Mouse (Mus musculus): ENCODE measurements around the gene Tbx5. TPM values are rescaled to one million over a fixed set of nuclear protein-coding genes. Genes with fewer than 3 reads are reported as not detected.

Tbx5 gene
- polyA plus RNA-seq, 1 experiment from 2014 or later, result not detected

DNA sequence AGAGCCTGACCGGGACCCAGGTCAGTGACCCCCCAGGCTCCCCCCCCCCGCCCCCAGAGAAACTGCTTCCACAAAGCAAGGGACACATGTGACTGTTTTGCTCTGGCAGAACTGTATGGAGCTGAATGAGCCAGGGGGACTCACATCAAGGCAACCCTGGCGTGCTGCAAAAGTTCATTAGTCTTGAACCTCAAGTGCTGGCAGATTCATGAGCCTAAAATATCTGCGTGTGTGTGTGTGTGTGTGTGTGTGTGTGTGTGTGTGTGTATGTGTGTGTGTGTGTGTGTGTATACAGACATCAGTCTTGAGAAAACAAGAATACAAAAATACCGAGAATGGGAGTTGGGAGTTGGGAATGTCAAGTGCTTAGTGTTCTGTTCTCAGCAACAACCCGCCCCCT, 5.1 kb upstream of the Tbx5 start:
- 68% methylated on average over 6 of the region's 6 CpGs for WGBS
- H3K27me3 ChIP-seq, result peaks cover 98% of the 10 kb centered on the region
- no peaks in the 10 kb centered on the region; the same call in 1 of the 2 replicates for H3K4me1 ChIP-seq (replicated peaks)
- no peak for ATAC-seq (ENCODE audit: low FRiP score)
- no peaks in the 10 kb centered on the region for H3K9me3 ChIP-seq
- H3K4me3 ChIP-seq, result no peak overlapping the region
- no peaks in the 10 kb centered on the region for H3K36me3 ChIP-seq
- no peak overlapping the region for H3K27ac ChIP-seq
- no peak overlapping the region for H3K9ac ChIP-seq
- no peak overlapping the region for H3K4me2 ChIP-seq

DNA sequence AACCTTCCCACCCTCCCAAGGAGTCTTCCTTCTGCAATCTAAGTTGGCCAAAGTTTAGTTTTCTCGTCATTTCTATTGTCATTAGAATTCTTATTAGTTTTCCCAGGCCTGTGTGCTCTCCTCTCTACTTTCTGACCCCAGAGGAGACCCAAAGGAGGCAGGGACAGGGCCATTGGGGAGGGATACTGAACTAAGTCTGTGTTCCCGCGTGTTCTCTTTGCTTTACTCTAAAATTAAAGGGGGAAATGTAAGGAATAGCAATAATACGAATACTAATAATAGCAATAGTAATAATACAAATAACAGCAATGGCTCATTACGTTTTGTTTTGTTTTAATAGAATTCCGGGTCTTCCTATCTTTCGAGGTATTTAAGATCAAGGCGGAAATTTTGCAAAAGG, 1.9 kb upstream of the Tbx5 start:
- no peak for ATAC-seq (ENCODE audit: low FRiP score)
- Histone ChIP-seq H3K4me3 (no peak overlapping the region), H3K27me3 (peaks cover 98% of the 10 kb centered on the region), H3K36me3 (no peaks in the 10 kb centered on the region), H3K27ac (no peak overlapping the region), H3K9me3 (no peaks in the 10 kb centered on the region), H3K4me1 (replicated peaks) (no peaks in the 10 kb centered on the region; the same call in 1 of the 2 replicates), H3K4me2 (no peak overlapping the region), H3K9ac (no peak overlapping the region)
- WGBS, result 7% methylated on average over 8 of the region's 8 CpGs

DNA sequence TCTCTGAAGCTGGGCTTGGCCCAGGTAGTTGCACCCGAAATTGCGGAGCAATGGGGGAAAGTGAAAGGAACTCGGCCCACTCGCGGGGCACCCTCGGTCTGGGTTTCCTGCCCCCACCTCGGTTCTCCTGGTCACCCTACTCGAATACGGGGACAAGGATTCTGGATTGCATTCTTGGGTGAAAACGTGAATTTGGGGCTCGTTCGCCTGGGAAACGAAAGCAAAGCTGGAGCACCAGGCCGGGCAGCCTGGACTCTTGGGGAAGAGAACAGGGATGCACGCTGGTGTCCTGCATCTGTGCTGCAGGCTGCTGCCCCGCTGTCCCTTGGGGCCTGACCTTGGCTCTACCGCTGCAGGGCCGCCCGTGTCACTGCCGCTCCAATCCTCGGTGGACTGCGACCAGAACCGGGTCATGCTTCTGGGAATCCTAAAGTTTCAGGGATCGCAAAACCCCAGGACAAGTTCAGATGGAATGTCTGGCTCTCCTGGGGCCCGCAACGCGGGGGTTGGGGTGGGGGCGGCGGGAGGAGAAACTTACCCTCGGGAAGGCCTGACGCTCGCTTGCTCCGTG, 1.2 kb upstream of the Tbx5 start:
- peaks cover 100% of the 10 kb centered on the region for H3K27me3 ChIP-seq
- no peak overlapping the region for H3K9ac ChIP-seq
- H3K4me2 ChIP-seq, result no peak overlapping the region
- 1% methylated on average over 33 of the region's 33 CpGs for WGBS
- ATAC-seq (ENCODE audit: low FRiP score), result no peak
- H3K4me1 ChIP-seq (replicated peaks), result no peaks in the 10 kb centered on the region; the same call in 1 of the 2 replicates
- no peak overlapping the region for H3K27ac ChIP-seq
- no peaks in the 10 kb centered on the region for H3K9me3 ChIP-seq
- no peak overlapping the region for H3K4me3 ChIP-seq
- no peaks in the 10 kb centered on the region for H3K36me3 ChIP-seq

DNA sequence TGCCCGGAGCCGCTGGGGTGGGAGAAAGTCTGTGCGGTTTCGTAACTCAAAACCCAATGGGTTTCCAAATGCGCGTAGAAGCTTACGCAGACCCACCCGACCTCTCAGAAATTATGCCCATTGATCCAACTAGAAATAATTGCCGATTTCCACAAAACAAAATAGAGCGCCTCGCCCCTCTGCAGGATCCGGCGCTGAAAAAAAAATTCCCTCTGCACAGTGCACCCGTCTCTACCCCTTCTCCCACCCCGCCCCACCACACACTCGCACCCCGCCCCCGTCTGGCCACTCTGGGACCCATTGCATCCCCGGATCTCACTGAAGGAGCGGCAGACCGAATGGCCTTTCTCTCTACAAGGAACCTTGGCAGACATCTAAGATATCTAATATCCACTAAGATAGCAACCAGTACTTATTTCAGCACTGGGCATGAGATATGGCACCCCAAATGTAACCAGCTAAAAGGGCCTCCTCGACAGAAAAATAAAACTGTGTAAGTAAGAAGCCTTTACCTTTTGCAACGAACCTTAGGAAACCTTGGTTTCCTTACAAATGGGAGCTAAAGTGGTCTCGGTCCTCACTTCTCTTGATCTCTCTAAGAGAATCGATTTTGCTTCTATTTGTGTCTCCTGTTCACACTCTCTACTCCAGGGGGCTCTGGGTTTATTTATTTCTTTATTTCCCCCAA, 533 bp upstream of the Tbx5 start:
- Histone ChIP-seq H3K4me1 (replicated peaks) (no peaks in the 10 kb centered on the region; the same call in 1 of the 2 replicates), H3K36me3 (no peaks in the 10 kb centered on the region), H3K27me3 (peaks cover 100% of the 10 kb centered on the region), H3K9me3 (no peaks in the 10 kb centered on the region), H3K27ac (no peak overlapping the region), H3K9ac (no peak overlapping the region), H3K4me2 (no peak overlapping the region), H3K4me3 (no peak overlapping the region)
- WGBS, result 2% methylated on average over 25 of the region's 25 CpGs
- no peak for ATAC-seq (ENCODE audit: low FRiP score)

- no peak overlapping the region for H3K4me2 ChIP-seq
- H3K9ac ChIP-seq, result no peak overlapping the region
- H3K4me1 ChIP-seq (replicated peaks), result no peaks in the 10 kb centered on the region; the same call in 1 of the 2 replicates
- H3K27me3 ChIP-seq, result peaks cover 100% of the 10 kb centered on the region
- no peak for ATAC-seq (ENCODE audit: low FRiP score)
- no peaks in the 10 kb centered on the region for H3K9me3 ChIP-seq
- no peak overlapping the region for H3K4me3 ChIP-seq
- no peaks in the 10 kb centered on the region for H3K36me3 ChIP-seq
- WGBS, result 2% methylated on average over 8 of the region's 8 CpGs
- H3K27ac ChIP-seq, result no peak overlapping the region
Measured at GRCm38 (mm10) chr5:119833223-119834030, 959 bp downstream of the Tbx5 start.

- no peaks in the 10 kb centered on the region for H3K9me3 ChIP-seq
- 0% methylated on average over 2 of the region's 2 CpGs for WGBS
- no peak overlapping the region for H3K4me2 ChIP-seq
- peaks cover 100% of the 10 kb centered on the region for H3K27me3 ChIP-seq
- no peaks in the 10 kb centered on the region for H3K36me3 ChIP-seq
- H3K9ac ChIP-seq, result no peak overlapping the region
- H3K27ac ChIP-seq, result no peak overlapping the region
- no peak overlapping the region for H3K4me3 ChIP-seq
- ATAC-seq (ENCODE audit: low FRiP score), result no peak
- no peaks in the 10 kb centered on the region; the same call in 1 of the 2 replicates for H3K4me1 ChIP-seq (replicated peaks)
Measured at GRCm38 (mm10) chr5:119834031-119834403, 1.5 kb downstream of the Tbx5 start.

DNA sequence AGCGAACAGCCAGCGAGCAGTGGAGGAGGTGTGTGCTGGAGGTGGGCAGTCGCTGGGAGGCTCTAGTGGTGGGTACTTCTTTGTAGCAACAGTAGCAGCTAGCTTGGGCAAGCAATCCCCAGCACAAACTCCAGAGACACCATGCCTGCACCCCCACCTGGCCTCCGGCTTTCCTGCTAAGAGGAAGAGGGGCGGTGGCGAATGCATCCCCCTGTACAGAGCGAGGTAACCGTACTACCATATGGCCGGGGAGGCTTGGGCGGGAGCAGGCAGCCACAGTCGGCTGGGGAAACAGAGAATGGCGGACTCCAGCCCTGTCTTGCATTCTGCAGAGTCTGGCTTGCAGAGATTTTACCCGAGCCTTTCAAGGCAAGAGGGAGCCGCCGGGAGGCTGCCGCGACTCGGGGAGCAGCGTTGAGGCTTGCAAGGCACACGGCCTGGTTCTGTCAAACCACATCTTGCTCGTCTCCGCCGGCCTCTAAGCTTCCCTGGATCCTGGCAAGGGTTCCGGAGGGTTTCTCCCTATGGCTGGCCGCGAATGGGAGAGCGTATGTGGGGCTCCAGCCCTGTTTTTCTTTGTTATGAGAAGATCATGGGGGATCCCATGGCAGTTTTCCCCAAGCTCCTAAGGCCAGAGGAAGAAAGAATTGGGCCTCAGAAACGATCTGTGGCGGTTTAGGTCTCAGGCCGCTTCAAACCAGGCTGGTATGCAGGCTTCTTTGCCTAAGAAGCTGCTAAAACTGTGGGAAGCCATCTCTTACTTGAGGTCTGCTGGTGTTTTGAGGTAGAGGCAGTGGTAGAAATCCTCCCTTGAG, 2.8 kb downstream of the Tbx5 start:
- under 1% methylated on average over 30 of the region's 30 CpGs for WGBS
- H3K4me2 ChIP-seq, result no peak overlapping the region
- H3K9me3 ChIP-seq, result no peaks in the 10 kb centered on the region
- no peaks in the 10 kb centered on the region; the same call in 1 of the 2 replicates for H3K4me1 ChIP-seq (replicated peaks)
- H3K4me3 ChIP-seq, result no peak overlapping the region
- no peak for ATAC-seq (ENCODE audit: low FRiP score)
- no peaks in the 10 kb centered on the region for H3K36me3 ChIP-seq
- peaks cover 100% of the 10 kb centered on the region for H3K27me3 ChIP-seq
- no peak overlapping the region for H3K9ac ChIP-seq
- H3K27ac ChIP-seq, result no peak overlapping the region

GRCm38 (mm10) chr5:119835868-119836209, 3.4 kb downstream of the Tbx5 start:
- ATAC-seq (ENCODE audit: low FRiP score), result no peak
- Histone ChIP-seq H3K27ac (no peak overlapping the region), H3K9ac (no peak overlapping the region), H3K4me1 (replicated peaks) (no peaks in the 10 kb centered on the region; the same call in 1 of the 2 replicates), H3K4me3 (no peak overlapping the region), H3K4me2 (no peak overlapping the region), H3K36me3 (no peaks in the 10 kb centered on the region), H3K9me3 (no peaks in the 10 kb centered on the region), H3K27me3 (peaks cover 100% of the 10 kb centered on the region)
- WGBS, result under 1% methylated on average over 12 of the region's 12 CpGs

GRCm38 (mm10) chr5:119836618-119837305, 4.3 kb downstream of the Tbx5 start:
- Histone ChIP-seq H3K9me3 (no peaks in the 10 kb centered on the region), H3K27ac (no peak overlapping the region), H3K4me2 (no peak overlapping the region), H3K4me3 (no peak overlapping the region), H3K4me1 (replicated peaks) (no peaks in the 10 kb centered on the region), H3K27me3 (peaks cover 100% of the 10 kb centered on the region), H3K36me3 (no peaks in the 10 kb centered on the region), H3K9ac (no peak overlapping the region)
- WGBS, result 2% methylated on average over 28 of the region's 28 CpGs
- no peak for ATAC-seq (ENCODE audit: low FRiP score)

- Histone ChIP-seq H3K27me3 (peaks cover 100% of the 10 kb centered on the region), H3K27ac (no peak overlapping the region), H3K4me3 (no peak overlapping the region), H3K4me2 (no peak overlapping the region), H3K36me3 (no peaks in the 10 kb centered on the region), H3K9me3 (no peaks in the 10 kb centered on the region), H3K9ac (no peak overlapping the region), H3K4me1 (replicated peaks) (no peaks in the 10 kb centered on the region)
- WGBS, result 1% methylated on average over 19 of the region's 19 CpGs
- no peak for ATAC-seq (ENCODE audit: low FRiP score)
Measured at GRCm38 (mm10) chr5:119837306-119837675, 4.8 kb downstream of the Tbx5 start.

- peaks cover 100% of the 10 kb centered on the region for H3K27me3 ChIP-seq
- 7% methylated on average over 3 of the region's 3 CpGs for WGBS
- H3K27ac ChIP-seq, result no peak overlapping the region
- H3K9me3 ChIP-seq, result no peaks in the 10 kb centered on the region
- no peak overlapping the region for H3K4me2 ChIP-seq
- no peaks in the 10 kb centered on the region for H3K4me1 ChIP-seq (replicated peaks)
- no peak overlapping the region for H3K4me3 ChIP-seq
- no peak overlapping the region for H3K9ac ChIP-seq
- no peaks in the 10 kb centered on the region for H3K36me3 ChIP-seq
- no peak for ATAC-seq (ENCODE audit: low FRiP score)
Measured at GRCm38 (mm10) chr5:119837861-119838260, 5.4 kb downstream of the Tbx5 start.
